Mouse (Mus musculus) spleen, adult 2 months (tissue): ENCODE results near the gene Notch2. TPM values are rescaled to one million over a fixed set of nuclear protein-coding genes. Genes with fewer than 3 reads are reported as not detected.

Experiments used
- DNase-seq, 2 experiments: peaks; one replicate each; pipeline versions ENCODE4 v3.0.0 to v3.0.0-alpha.2; 2012 to 2021; ENCODE audit warnings: low spot score in 2 of 2, low read depth in 1 of 2
- H3K27ac ChIP-seq: fragments of 200-500 bp; 2 replicates; pipeline ENCODE4 v1.5.1; 2012; ENCODE audit warnings: low read length, inconsistent platforms; ENCODE audit not compliant: insufficient read depth
- H3K27me3 ChIP-seq: fragments of 200-500 bp; 2 replicates; pipeline ENCODE4 v1.6.1; 2012; ENCODE audit warnings: mild to moderate bottlenecking, moderate library complexity, low read length, inconsistent platforms; ENCODE audit not compliant: control insufficient read depth, insufficient read depth
- H3K36me3 ChIP-seq: fragments of 200-500 bp; 2 replicates; pipeline ENCODE4 v1.6.1; 2012; ENCODE audit warnings: mild to moderate bottlenecking, low read length, inconsistent platforms; ENCODE audit not compliant: control insufficient read depth, insufficient read depth
- H3K4me1 ChIP-seq: fragments of 200-500 bp; 2 replicates; pipeline ENCODE4 v1.6.1; 2011; ENCODE audit warnings: inconsistent platforms; ENCODE audit not compliant: control insufficient read depth, insufficient read depth, insufficient read length
- H3K4me3 ChIP-seq: fragments of 200-500 bp; 2 replicates; pipeline ENCODE4 v1.5.1; 2011; ENCODE audit warnings: mild to moderate bottlenecking, inconsistent platforms; ENCODE audit not compliant: insufficient read depth, insufficient read length; ENCODE audit errors: extremely low read depth
- CTCF ChIP-seq: fragments of 200-500 bp; IDR thresholded peaks from 2 replicates; pipeline ENCODE4 v1.5.1; 2011; ENCODE audit warnings: mild to moderate bottlenecking, inconsistent platforms; ENCODE audit not compliant: insufficient read depth, insufficient read length, insufficient replicate concordance; ENCODE audit errors: extremely low read depth
- POLR2A ChIP-seq: fragments of 200-500 bp; IDR thresholded peaks from 2 replicates; pipeline ENCODE4 v1.6.1; 2011; ENCODE audit warnings: low read depth, low read length, inconsistent platforms
- whole genome bisulfite sequencing: fragments of 180-500 bp; shearing (Covaris S2); methylation state at CpG from one replicate; pipeline ENCODE4 v1.1.7; 2018; 5-methylcytosine and 5-hydroxymethylcytosine counted together
- polyA plus RNA-seq: library from polyadenylated mRNA; depleted of rRNA; stranded (reverse); fragments of >200 nt; gene quantifications from 2 replicates; pipeline ENCODE4 v1.2.3, GENCODE M21; 2012

Gene Notch2
- polyA plus RNA-seq, 1 experiment: 45.7 TPM

DNA sequence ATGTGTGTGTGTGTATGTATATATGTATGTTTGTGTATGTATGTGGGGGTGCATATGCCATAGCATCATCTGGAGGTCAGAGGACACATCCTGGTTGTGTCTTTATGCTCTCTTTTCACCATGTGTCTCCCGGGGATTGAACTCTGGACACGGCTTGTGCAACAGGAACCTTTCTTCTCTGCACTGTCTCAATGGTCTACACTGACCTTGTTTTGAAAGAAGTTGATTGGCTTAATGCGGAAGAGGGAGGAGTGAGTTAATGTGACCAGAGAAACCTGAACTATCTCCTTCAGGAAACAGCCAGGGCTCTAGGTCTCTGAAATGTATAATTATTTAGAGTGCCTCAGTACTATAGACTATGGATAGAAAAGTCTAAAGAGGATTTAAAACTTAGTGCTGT, 69.6 kb downstream of the Notch2 start:
- Histone ChIP-seq H3K27ac (no peak overlapping the region), H3K4me3 (no peak overlapping the region)
- no peak for DNase-seq

DNA sequence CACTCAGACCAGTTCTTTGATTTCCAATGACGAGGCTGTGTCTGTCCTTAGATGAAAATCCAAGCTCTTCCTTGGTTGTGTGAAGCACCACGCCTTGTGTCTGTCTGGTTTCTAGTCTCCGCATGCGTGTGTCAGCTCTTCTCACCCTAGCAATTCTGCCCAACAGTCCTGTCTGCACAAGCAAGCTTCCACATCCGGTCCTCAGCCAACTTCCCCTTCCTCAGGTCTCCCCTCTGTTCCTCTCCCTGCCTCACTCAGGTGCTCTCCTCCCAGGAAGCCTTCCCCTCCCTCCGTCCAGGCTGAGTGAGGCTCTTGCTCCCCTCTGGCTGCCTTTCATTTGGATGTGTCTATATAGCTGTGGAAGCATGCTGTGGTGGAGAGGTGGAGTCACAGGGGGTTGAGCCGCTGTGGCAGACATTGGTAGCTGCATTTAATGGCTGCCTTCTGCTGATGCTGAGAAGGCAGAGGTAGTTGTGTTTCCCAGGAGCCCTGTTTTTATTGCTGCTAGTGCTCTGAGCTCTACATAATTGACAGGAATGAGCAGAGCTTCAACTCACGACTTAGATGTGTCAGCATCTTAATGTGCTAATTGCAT, 70.8 kb downstream of the Notch2 start:
- Histone ChIP-seq H3K27ac (no peak overlapping the region), H3K4me1 (peaks cover 5% of the 10 kb centered on the region; the same call in 1 of the 2 replicates), H3K27me3 (no peaks in the 10 kb centered on the region), H3K4me3 (no peak overlapping the region), H3K36me3 (peaks cover 21% of the 10 kb centered on the region)
- whole genome bisulfite sequencing: 32% methylated on average over 8 of the region's 8 CpGs
- peak in 1 of 2 experiments; percentile 10 for DNase-seq
- TF ChIP-seq CTCF (no peak), POLR2A (no peak)

More for the DNA sequence above, 69.6 kb downstream of the Notch2 start:
- WGBS: 75% methylated on average over 3 of the region's 3 CpGs
- Histone ChIP-seq H3K4me1 (peaks cover 5% of the 10 kb centered on the region; the same call in 1 of the 2 replicates), H3K27me3 (no peaks in the 10 kb centered on the region), H3K36me3 (peaks cover 24% of the 10 kb centered on the region)
- TF ChIP-seq POLR2A (no peak), CTCF (no peak)

DNA sequence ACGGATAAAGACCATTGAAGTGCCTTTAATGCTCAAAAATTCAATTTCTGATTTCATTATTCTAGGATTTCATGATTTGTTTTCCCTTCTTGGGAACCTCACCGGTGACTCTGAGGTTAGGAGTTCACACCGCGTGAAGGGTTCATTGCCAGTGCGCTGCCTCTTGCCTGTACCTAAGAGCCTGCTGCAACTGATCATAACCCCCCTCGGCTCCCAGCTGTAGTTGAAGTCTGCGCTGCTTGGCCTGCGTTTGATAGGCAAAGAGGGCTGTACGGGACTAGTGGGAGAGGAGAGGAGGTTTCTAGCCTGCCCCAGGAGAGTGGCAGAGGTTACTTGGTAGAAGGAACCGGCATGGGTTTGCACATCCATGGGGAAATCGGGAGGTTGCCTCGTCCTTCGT, 71.5 kb downstream of the Notch2 start:
- no peak overlapping the region for H3K27ac ChIP-seq
- H3K4me1 ChIP-seq: peaks cover 5% of the 10 kb centered on the region; the same call in 1 of the 2 replicates
- H3K4me3 ChIP-seq: no peak overlapping the region
- peaks cover 19% of the 10 kb centered on the region for H3K36me3 ChIP-seq
- no peak for DNase-seq
- TF ChIP-seq CTCF (no peak), POLR2A (no peak)
- WGBS: 92% methylated on average over 13 of the region's 13 CpGs
- H3K27me3 ChIP-seq: no peaks in the 10 kb centered on the region

DNA sequence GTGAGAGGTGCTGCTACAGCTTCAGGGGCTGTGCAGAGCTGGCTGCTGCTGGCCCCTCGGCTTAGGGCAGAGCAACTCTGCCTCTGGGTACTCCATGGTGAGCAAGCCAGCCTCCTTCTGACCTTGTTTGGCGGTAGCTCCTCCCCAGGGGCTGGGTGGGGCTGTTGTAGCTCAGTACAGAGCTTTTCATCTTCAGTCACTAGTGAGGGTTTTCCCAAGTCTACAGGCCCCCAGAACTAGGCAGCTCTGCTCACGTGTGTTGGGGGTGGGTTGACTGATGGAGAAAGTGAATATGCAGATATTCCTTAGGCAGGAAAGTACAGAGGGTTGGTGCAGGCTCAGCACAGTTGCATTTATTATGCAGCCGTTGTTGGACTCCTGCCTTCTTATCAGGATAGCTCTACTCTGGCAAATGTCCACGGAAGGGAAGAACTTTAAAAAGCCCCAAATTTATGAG, 72.5 kb downstream of the Notch2 start:
- Histone ChIP-seq H3K4me3 (no peak overlapping the region), H3K4me1 (peaks cover 5% of the 10 kb centered on the region; the same call in 1 of the 2 replicates), H3K27ac (no peak overlapping the region), H3K27me3 (no peaks in the 10 kb centered on the region), H3K36me3 (peaks cover 15% of the 10 kb centered on the region)
- 61% methylated on average over 5 of the region's 5 CpGs for WGBS
- TF ChIP-seq CTCF (no peak), POLR2A (no peak)
- DNase-seq: no peak

DNA sequence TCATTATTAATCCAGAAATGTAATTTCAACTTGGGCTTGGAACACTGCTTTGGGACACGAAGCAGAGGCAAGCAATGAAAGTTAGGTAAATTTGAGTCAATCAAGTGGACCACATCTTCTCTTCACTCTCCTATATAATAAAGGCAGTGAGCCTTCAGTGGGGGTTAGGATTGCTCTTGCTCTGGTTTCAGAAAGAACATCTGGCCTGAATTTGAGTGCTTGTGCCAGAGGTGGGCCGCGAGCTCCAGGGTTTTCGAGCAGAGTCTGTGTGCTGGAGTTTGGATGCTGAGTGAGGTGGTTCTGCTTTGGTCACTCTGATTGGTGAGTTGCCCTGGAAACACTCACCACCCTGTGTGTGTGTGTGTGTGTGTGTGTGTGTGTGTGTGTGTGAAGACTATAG, 73.1 kb downstream of the Notch2 start:
- no peak for DNase-seq
- no peaks in the 10 kb centered on the region for H3K27me3 ChIP-seq
- WGBS: 88% methylated on average over 4 of the region's 4 CpGs
- no peak overlapping the region for H3K4me3 ChIP-seq
- peaks cover 15% of the 10 kb centered on the region for H3K36me3 ChIP-seq
- H3K27ac ChIP-seq: no peak overlapping the region
- no peak for TF ChIP-seq CTCF
- no peak for TF ChIP-seq POLR2A
- peaks cover 5% of the 10 kb centered on the region; the same call in 1 of the 2 replicates for H3K4me1 ChIP-seq

DNA sequence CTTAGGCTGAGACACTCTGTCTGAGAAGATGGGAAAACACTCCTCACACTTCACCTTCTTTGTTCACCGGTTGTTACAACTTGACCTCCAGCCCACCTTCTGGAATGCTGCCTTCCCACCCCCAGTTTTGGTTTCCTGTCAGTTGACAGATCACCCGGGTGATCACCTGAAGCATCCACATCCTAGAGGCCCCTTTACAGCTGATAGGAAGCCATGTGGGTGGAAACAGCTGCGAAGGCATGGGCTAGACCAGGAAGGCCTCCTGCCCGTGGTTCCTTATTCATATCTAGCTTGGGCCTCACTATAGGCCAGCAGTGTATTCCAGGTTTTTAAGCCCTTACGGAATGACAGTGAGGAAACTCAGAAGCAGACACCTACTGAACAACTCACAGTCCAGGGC, 73.5 kb downstream of the Notch2 start:
- peaks cover 13% of the 10 kb centered on the region for H3K36me3 ChIP-seq
- TF ChIP-seq POLR2A (no peak), CTCF (no peak)
- no peaks in the 10 kb centered on the region for H3K27me3 ChIP-seq
- 48% methylated on average over 5 of the region's 5 CpGs for WGBS
- peaks cover 5% of the 10 kb centered on the region; the same call in 1 of the 2 replicates for H3K4me1 ChIP-seq
- H3K27ac ChIP-seq: no peak overlapping the region
- DNase-seq: no peak
- H3K4me3 ChIP-seq: no peak overlapping the region

DNA sequence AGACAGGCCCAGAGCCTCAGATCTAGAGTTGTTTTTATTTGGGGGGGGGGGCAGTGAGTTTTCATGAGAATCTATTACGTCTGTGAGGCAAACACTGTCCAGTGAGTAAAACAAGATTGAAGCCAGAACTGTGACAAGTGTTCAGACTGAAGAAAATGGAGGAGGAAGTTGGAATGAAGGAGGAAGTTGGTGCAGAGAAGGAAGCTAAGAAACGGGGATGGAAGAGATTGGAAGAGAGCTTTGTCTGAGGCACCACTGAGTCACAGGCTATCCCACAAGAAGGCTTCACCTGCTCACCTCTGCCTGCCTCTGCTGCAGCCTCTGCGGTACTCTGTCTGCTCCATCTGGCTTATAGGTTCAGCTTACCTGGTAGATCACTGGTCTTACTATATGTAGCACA, 74.2 kb downstream of the Notch2 start:
- no peak for DNase-seq
- H3K4me3 ChIP-seq: no peak overlapping the region
- 85% methylated on average over 3 of the region's 3 CpGs for WGBS
- H3K27me3 ChIP-seq: no peaks in the 10 kb centered on the region
- no peak overlapping the region for H3K27ac ChIP-seq
- TF ChIP-seq CTCF: no peak
- no peak for TF ChIP-seq POLR2A
- peaks cover 5% of the 10 kb centered on the region; the same call in 1 of the 2 replicates for H3K4me1 ChIP-seq
- H3K36me3 ChIP-seq: peaks cover 9% of the 10 kb centered on the region; the same call in 1 of the 2 replicates
